Mouse (Mus musculus) heart, postnatal 14 days (tissue): ENCODE results near the gene Ptpre. TPM values are rescaled to one million over a fixed set of nuclear protein-coding genes. Genes with fewer than 3 reads are reported as not detected.
"Not testable (repeated sequence)": the region's sequence is repeated elsewhere in the genome, so short reads cannot be mapped to it uniquely, and the experiment has no call there.

Source experiments
- DNase-seq, 2 experiments: peaks; one replicate each; pipeline ENCODE4 v3.0.0; 2021 to 2022
- intact Hi-C: fragments of 180-260 bp; cut with DNase I; formaldehyde crosslinking; loops from one replicate; pipeline ENCODE4 v1.15.1; 2025
- long read RNA-seq, 2 experiments: library from polyadenylated mRNA; stranded (forward); transcript quantifications; one replicate each; pipeline ENCODE4 v2.0.0; 2021
- total RNA-seq, 2 experiments: library from RNA; stranded (reverse); gene quantifications; 2 replicates each; pipeline ENCODE4 v1.2.3; 2021

Ptpre gene
- total RNA-seq = 1 to 10 TPM; 4.1 to 4.4 TPM
- long read RNA-seq, experiment 1, full-length matches to known transcripts = 4 of 7 reads
- long read RNA-seq, experiment 1, partial matches to known transcripts = 0 of 7 reads
- long read RNA-seq, experiment 1, other reads (novel, unspliced or antisense) = 3 of 7 reads
- long read RNA-seq, experiment 2, full-length matches to known transcripts = 2 of 3 reads
- long read RNA-seq, experiment 2, partial matches to known transcripts = 1 of 3 reads
- long read RNA-seq, experiment 2, other reads (novel, unspliced or antisense) = 0 of 3 reads

DNA sequence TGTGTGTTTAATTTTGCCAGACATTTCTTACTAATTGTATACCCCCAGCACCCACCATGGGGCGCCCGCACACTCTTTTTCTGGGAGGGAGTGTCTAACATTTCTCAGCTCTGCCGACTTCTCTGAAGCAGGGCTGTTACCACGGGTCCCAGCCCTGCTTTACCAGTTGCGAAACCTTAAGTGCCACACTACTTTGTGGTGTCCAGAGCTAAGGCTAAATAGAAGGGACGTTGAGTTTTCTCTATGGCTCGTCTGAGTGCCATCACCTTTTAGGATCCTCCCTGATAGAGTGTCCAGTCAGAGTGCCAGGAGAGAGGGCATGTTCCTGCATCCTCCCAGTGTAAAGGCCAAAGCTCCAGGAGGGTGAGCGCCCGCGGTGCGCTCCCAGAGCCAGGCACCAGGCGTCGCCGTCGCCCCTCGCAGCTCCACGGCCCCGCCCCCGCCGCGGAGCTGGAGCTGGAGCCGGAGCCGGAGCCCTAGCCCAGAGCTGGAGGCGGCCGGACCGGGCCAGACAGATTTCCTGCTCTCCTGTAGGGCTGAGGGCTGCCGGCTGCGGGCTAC lies at the start of gene Ptpre:
Gene Ptpre (plus strand): TSS at position 141 of the 561 bp plus-strand sequence.
- intact Hi-C loops = loop anchor here (1.0 to 5.0 kb wide), 5 partner anchors 79 to 200 kb away; no protein-coding TSS in a partner anchor
- DNase-seq = peak; percentile 92 to 93

DNA sequence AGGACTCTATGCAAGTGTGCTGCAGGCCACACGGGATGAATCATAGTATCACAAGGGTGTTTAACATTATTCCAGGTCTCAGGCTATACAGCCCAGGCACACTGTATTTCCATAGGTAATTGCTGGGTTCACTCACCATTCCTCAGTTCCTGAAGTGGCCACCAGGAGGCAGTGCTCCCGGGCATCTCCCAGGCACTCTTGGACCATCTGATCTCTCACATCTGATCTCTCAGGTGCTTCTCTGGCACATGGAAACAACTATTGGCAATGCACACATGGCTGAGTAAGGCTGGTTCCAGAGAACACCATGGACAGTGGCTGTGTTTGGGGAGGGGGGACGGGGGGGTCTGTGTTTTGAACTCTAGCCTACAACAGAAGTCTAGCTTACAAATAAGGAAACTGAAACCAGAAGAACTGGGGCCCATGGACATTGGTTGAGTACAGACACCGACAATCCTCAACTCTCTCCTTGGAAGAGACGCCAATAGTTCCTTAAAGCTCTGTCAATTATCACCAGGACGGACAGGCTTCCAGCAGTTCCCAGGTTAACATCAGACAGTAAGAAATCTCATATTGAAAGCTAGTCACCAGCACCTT lies 49.0 kb upstream of the Ptpre start:
- intact Hi-C loops = loop anchor here (5.0 to 10.0 kb wide), 2 partner anchors 139 to 1684 kb away; no protein-coding TSS in a partner anchor
- DNase-seq = peak in 1 of 2 experiments; percentile 18

DNA sequence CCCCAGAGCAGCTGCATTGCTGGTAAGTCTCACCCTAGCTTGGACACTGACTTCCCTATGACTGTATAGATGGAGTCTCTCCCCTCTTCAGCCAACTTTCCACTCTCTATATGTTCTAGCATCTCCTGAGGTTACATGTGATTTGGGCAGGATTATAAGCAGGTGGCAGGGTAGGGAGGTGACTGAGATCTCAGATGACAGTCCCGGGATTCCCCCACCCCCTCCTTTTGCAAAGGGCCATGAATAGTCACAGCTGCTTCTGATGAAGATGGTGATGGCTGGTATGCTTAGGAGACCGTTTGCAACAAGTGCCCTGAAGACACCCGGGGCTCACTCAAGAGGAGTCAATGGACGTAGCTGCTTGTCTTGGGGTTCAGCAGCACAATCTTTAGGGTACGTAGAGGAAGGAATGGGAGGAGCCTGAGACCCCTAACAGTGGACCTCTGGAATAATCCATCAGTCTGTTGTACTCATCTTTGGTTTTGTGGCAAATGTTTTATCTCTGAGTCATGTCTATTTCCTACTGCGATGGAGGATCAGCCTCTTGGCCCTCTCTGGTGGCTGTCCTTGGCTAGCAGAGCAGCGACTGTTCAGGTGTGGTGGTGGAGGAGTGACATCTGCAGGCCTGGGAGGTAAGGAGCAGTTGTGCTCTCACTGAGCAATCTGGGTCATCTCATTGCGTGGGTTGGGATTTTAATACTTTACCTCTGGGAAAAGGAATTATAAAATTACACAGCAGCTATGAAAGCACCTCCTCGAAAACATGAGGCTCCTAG lies 47.4 kb upstream of the Ptpre start:
- intact Hi-C loops = loop anchor here (5.0 to 10.0 kb wide), 3 partner anchors 137 to 1685 kb away; no protein-coding TSS in a partner anchor
- DNase-seq = no peak

DNA sequence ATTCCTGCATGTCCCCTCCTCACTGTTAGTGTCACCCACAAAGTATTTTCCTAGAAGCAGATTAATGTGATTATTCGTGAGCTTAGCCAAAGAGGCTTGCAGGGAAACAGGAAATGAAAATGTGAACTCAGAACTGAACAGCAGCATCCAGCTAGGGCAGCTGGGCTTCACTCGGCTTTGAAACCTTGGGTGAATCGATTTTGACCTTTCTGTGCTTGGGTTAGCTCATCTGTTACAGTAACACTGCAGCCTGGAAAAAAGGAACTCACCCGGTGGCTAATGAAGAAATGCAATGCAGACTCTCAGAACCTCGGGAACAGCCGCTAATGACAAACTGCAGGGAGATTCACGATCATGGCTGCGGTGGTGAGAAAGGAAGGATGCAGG lies 46.8 kb upstream of the Ptpre start:
- no peak for DNase-seq
- intact Hi-C loops = loop anchor here (10.0 kb wide), 1 partner anchor 244 kb away; no protein-coding TSS in a partner anchor

DNA sequence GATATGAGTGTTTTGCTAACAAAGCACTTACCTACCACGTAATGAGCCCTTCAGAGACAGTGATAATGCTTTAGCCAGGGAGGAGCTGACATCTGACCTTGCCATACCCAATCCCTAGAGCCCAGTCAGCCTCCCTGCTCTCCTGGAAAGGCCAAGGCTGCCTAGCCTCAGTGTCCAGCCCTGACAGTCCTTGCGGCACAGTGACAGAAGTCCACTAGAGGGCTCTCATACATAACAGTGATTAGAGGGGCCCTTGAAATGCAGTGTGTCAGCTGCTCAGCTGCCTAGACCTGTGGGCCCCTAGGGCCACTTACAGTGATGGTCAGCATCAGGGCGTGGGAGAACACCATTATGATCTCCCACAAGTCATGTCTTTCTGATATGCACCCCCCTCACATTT lies 42.0 kb upstream of the Ptpre start:
- intact Hi-C loops = loop anchor here (10.0 kb wide), 1 partner anchor 239 kb away; no protein-coding TSS in a partner anchor

DNA sequence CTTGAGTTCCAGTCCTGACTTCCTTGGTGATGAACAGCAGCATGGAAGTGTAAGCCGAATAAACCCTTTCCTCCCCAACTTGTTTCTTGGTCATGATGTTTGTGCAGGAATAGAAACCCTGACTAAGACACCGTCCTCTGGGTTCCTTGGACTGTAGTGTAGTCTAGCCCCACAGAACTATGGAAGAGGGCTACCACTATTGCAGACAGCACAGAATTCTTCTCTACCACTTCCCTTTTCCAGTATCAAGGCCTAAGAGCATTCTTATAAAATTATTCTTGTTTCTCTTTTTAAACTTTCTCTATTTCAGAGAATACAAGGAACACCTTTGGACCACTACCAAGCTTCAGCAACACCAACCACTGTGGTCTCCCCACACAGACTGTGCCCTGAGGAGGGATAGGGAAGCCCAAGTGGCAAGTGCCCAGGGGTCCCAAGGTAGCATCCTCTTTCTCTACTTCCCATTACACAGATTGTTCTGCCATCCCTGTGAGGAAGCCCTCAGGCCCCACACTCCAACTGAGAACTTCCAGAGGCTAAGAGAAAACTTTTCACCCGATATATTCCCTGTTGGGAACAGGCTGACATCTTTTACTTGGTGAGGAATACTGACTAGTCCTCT lies 38.6 kb upstream of the Ptpre start:
- no peak for DNase-seq
- intact Hi-C loops = loop anchor here (10.0 kb wide), 1 partner anchor 236 kb away; no protein-coding TSS in a partner anchor

More for the DNA sequence above, 42.0 kb upstream of the Ptpre start:
- peak in 1 of 2 experiments; percentile 7 for DNase-seq

DNA sequence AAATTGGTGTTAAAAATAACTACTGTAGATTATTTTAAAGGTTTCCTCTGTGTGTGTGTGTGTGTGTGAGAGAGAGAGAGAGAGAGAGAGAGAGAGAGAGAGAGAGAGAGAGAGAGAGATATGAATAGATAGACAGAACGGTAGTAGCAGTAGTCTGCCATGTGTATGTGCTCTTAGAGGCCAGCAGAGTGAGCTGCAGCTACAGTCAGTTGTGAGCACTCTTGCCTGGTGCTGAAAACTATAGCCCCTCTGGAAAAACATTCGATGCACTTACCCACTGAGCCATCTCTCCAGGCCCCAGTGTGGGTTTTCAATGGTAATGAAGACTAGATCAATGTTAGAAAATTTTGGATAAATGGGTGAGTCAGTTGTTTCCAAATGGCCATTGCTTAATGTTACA lies 37.9 kb upstream of the Ptpre start:
- intact Hi-C loops = loop anchor here (10.0 kb wide), 1 partner anchor 235 kb away; no protein-coding TSS in a partner anchor
- DNase-seq = no peak

DNA sequence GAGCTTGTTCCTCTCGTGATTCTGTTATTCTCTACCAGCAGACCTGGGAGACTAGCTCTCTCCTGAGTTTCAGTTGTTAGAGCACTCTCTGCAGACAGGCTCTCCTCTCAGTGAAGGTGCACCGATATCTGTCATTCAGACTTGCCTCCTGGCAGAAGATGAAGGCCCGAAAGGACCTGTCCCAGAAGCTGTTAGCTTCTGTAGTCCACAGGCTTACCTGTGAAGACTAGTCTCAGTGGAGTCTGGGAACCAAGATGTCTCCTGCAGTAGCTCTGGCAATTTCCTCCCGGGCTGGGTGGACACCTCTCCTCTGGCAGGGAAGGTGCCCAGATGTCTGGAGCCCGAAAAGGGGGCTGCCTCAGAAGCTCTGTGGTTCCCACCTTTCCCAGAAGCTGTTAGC lies 30.8 kb upstream of the Ptpre start:
- DNase-seq, intact Hi-C loops: not testable (repeated sequence)

DNA sequence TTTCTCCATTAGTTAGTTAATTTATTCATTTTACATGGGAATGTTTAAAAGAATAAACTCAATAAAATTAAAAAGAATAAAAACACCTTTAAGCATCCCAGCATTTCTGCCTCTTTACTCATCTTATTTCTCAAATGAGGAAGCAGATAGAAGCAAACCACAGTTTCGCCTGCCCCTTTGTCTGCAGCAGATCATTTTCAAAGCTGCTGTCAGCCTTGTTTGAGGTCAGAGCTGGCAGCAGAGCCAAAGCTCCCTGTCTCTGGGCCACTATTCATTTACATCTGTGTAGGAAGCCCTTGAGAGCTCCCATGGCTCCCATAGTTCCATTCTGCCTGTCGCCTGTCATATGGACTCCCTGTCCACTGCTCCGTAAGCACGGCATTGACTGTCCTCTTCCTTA lies 28.7 kb upstream of the Ptpre start:
- DNase-seq = no peak
- intact Hi-C loops = no loop called here

DNA sequence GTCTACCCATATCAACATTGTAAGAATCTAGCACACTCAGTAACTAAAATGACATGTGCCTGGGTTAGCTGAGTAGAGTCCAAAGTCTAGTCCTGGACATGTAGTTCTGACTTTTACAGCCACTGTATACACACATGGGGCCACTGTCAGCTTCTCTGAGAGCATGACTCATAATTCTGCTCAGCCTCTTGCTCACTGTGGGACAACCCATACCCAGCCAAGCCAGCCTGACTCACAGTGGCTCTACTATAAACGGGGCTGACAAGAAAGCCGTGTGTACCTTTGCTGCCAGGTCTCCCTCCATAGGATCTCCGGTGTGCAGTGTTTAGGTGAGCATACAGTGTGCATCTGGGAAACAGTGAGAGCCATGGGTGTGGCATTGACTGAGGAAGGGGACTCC lies 28.0 kb upstream of the Ptpre start:
- intact Hi-C loops = no loop called here
- DNase-seq = no peak

DNA sequence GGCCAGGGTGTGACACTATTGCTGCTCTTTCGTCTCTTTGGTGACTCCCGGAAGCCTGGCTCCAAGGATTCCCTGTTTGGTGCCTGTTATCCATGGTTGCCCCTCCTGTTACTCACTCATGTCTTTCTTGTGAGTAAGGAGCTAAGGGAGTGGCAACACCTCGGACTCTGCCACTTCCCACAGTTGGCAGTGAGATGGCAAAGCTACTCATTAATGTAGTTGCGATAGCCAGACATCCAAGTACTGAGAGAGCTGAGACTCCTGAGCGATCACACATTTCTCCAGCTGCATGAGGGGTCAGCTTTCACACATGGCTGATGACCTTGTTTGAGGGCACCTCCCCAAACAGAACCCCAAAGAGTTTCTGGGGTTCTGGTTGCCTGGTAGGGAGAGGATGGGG lies 26.9 kb upstream of the Ptpre start:
- intact Hi-C loops = no loop called here
- no peak for DNase-seq

DNA sequence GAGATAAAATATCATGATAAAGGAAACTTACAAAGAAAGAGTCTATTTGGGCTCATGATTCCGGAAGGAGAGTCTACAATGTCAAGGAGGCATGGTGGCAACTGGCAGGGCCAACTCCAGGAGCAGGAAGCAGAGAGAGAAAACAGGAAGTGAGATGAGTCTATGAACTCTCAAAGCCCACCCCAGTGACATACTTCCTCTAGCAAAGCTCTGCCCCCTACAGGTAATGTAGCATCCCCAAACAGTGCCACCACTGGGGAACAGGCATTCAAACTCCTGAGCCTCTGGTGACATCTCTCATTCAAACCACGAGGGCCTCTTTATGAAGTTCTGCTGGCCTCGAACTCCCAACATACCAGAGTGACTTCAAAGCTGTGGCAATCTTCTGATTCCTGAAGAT lies 25.6 kb upstream of the Ptpre start:
- intact Hi-C loops = no loop called here

DNA sequence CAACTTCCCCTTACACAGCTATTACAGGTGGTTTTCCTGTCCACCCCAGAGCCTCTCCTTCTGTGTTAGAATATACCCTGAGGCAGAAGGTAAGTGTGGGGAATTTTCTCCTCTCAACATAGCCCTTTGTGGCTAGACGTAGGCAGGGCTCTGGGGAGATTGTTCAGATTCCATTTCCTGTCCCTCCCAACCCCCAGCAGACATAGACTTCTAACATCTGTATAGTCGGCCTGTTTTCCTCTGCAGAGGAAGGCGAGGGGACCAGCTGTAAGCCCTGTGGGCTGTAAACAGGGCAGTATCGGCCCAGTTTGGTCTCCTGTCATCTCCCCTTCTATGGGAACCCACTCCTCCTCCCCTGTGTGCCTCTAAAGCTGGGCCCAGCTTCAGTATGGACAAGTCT lies 20.1 kb upstream of the Ptpre start:
- intact Hi-C loops = no loop called here
- DNase-seq = no peak

More for the DNA sequence above, 25.6 kb upstream of the Ptpre start:
- no peak for DNase-seq

DNA sequence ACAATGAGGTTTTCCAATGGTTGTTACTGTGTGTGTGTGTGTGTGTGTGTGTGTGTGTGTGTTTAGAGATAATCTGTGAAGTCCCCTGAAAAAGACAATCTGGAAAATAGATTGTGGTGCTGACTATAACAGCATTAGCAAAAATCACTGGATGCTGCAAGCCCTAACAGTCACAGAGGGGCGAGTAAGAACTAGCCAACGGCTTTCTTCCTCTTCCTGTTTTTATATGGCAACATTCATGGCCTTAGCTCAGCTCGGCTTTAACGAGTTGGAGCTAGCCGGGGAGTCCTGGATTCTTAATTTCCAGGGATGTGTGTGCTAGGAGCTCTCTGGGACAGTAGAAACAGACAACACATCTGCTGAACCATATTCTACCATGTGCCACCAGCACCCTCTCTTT lies 17.0 kb upstream of the Ptpre start:
- no peak for DNase-seq
- intact Hi-C loops = no loop called here

DNA sequence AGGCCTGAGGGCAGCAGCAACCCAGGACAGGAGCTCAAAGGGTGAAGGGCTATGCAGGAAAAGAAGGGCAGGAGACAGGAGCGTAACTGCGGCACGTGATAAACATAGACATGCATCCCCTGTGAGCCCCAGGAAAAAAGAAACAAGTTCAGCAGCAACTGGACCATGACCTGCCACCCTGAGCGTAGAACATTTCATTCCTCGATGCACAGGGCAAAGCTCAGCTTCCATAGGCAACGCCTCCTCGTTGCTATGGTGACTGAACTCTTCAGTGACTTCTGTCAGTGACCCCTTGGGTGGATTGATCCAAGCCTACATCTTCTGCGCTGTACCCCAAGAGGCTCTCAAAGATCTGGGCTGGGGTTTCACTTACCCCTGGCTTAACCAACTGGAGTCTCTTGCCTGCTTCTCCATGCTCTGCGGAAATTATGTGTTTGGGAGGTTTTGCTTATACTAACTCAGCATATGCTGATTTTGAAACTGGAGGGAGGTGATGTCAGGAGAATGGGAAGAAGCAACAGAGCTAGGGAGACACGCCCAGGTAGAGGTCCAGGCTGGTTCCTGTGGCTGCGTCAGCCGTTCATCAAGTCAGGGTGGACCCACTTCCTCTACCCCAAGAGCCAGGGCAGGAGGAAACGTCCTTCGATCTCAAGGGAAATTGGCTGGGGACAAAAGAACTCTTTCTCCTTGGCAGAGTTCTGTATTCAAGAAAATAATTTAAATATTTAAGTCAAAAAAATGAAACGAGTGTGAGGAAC lies 15.3 kb upstream of the Ptpre start:
- DNase-seq = no peak
- intact Hi-C loops = no loop called here

DNA sequence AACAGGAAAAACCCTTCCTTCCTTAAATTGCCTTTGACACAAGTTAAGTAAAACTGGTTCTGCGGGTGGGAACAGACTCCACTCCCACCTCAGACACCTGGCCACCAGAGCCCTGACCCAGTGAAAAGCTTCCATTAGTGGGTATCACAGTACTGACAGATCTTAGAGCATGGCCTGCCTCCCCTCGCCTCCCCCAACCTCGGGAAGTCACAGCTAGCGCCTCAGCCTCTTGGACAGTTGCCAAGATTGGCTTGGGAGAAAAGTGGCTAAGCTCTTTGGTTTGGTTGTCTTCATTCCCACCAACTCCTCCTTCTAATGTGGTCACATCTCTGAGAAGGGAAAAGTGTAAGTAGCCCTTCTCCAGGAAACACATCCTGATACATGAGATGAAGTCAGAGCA lies 13.3 kb upstream of the Ptpre start:
- intact Hi-C loops = no loop called here
- DNase-seq = no peak

DNA sequence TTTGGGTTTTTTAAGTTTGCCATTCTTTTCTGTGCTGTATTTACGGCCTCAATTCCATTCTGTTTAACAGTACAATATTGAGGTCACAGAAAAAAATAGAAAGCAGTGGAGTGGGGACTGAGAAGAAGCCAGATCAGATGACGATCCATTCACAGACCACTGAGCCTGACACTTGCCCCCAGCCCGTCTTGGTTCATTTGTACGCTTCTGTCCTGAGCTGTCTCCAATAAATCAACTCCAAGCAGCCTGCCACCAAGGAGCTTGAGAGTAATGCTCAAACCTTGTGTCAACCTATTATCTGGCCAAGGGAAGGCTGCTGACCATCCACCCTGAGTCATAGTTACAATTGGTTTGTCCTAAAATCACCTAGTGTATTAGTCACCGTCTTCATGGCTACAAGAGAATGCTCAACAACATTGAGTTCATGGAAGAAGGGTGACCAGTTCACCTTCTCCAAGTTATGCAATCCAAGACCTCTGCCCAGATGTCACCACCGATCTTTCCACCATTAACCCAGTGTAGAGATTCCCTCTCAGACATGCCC lies 12.8 kb upstream of the Ptpre start:
- DNase-seq = no peak
- intact Hi-C loops = no loop called here

DNA sequence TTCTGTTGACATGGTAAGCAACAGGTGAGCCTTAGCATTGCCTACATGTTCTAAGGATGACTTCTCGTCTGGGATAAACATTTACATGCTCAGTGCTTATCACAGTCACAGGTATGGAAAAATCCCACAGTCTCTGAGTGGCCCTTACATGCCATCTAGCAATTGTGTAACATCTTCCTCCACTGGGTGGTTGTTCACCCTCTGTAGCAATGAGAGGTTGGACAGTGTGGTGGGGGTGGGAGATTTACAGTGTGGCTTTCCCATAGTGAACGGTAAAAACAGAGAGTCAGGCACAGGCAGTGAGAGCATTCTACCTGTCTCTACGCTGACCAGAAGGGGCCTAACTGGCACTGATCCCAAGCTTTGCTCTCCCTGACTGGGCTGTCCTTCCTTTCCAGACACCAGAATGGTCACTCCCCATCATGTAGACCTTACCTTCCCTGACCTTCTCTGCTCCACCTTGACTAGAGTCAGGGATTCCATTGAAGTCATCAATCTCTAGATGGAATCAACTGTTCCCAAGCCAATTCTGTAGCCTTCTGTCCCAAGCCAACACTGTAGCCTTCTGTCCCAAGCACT lies 10.6 kb upstream of the Ptpre start:
- intact Hi-C loops = no loop called here
- DNase-seq = no peak

DNA sequence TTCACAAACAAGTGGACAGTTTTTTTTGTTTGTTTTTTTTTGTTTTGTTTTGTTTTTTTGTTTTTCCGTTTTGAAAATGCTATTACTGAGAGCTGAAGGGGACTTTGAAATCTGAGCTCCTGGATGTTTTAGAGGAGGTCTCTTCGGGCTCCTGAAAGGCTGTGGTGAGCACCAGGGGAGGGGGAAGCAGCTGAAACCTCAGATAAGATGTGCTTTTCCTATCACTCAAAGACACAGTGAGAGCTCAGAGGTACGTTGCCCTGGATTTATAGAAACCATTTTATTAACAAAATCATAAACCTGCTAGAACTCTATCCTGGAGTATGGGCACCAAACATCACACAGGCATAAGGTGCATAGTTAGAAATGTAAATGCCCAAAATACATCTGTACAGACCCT lies 10.1 kb upstream of the Ptpre start:
- intact Hi-C loops = no loop called here
- DNase-seq = no peak
